Comparison of ENCODE assay signal across 16 mouse cellular contexts in the genomic region with DNA sequence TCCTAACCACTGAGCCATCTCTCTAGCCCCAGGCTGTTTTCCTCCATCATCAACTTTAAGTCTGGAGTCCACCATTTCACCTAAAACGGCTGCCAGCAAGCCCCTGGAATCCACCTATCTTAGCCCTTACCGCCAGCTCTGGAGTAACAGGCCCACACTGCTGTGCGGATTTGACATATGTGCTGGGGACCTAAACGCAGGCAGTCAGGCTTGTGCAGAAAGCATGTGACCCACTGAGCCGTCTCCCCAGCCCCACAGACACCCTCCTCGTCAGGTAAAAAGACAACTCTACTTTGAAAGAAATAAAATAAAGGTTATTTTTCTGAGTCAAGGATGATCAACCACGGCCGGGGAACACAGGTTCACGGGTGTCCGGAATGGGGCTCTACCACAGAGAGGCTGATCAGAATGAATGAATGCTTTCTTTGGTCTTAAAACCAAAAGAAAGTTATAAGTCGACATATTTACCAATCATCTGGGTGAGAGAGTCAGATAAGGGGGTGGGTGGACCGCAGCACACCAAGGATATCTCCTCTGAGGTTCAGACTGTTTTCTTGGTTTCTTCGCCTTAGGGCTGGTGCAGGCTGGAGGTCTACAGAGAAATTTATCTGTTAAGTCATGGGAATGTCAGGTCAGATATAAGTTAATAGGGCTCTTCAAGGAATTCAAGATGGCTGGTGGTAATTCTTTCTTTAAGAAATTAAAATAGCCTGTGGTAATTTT. TPM values are rescaled to one million over a fixed set of nuclear protein-coding genes. Genes with fewer than 3 reads are reported as not detected.
DNase-seq lines count a peak whose midpoint lies in the region; ATAC-seq and TF ChIP-seq lines count a peak whose summit lies in the region.
"Had no signal": no experiment of that assay in that cellular context is flagged by ENCODE, and none has a peak within 500 bp of the region (broad histone marks: within the 10 kb centered on the region; RNA-seq: fewer than 3 reads in every experiment).

No protein-coding gene starts in this region.

- no peaks in the 10 kb centered on the region; the same call in 1 of the 2 replicates for H3K36me3 ChIP-seq in erythroblast, embryonic 14.5 days (ENCODE audit: control insufficient read depth)
- H3K36me3 ChIP-seq in liver, embryonic 16.5 days (ENCODE audit: control insufficient read depth, insufficient read depth), result no peaks in the 10 kb centered on the region
- H3K36me3 ChIP-seq in intestine, postnatal 0 days (ENCODE audit: control insufficient read depth, insufficient read depth), result no peaks in the 10 kb centered on the region
- H3K36me3 ChIP-seq: hindbrain, embryonic 13.5 days; intestine, embryonic 15.5 days; limb, embryonic 12.5 days had no signal

- no peak for TF ChIP-seq CTCF in intestine, postnatal 0 days (IDR thresholded peaks at IDR 0.05; ENCODE audit: low read depth)

- H3K9ac ChIP-seq in liver, embryonic 16.5 days (ENCODE audit: low read depth, low read length), result peak overlapping the region; percentile 67
- no peak overlapping the region for H3K9ac ChIP-seq in intestine, postnatal 0 days (ENCODE audit: low read depth, low read length)
- H3K9ac ChIP-seq: hindbrain, embryonic 13.5 days; intestine, embryonic 15.5 days; limb, embryonic 12.5 days had no signal

- H3K4me1 ChIP-seq in erythroblast, embryonic 14.5 days (ENCODE audit: control insufficient read depth), result peaks cover 81% of the 10 kb centered on the region
- H3K4me1 ChIP-seq in liver, embryonic 16.5 days (ENCODE audit: control insufficient read depth, low read depth, low read length), result peaks cover 47% of the 10 kb centered on the region
- H3K4me1 ChIP-seq in intestine, postnatal 0 days (replicated peaks; ENCODE audit: control insufficient read depth, insufficient read depth, low read length), result no peaks in the 10 kb centered on the region
- H3K4me1 ChIP-seq: hindbrain, embryonic 13.5 days; limb, embryonic 12.5 days had no signal

- WGBS in liver, embryonic 16.5 days (ENCODE audit: insufficient replicate concordance), result 28% methylated on average over 13 of the region's 13 CpGs
- 86% methylated on average over 13 of the region's 13 CpGs for WGBS in intestine, postnatal 0 days

- H3K4me3 ChIP-seq in erythroblast, embryonic 14.5 days (replicated peaks), result peak overlapping the region; percentile 62
- H3K4me3 ChIP-seq in liver, embryonic 16.5 days (ENCODE audit: low read depth, low read length), result peak overlapping the region; percentile 51
- no peak overlapping the region for H3K4me3 ChIP-seq in intestine, postnatal 0 days (ENCODE audit: low read depth, low read length)
- H3K4me3 ChIP-seq: hindbrain, embryonic 13.5 days; intestine, embryonic 15.5 days; limb, embryonic 12.5 days had no signal

- H3K27ac ChIP-seq in liver, embryonic 16.5 days (ENCODE audit: low read length), result peak overlapping the region; percentile 96
- H3K27ac ChIP-seq in intestine, postnatal 0 days (ENCODE audit: low read depth, low read length), result no peak overlapping the region
- H3K27ac ChIP-seq: hindbrain, embryonic 13.5 days; intestine, embryonic 15.5 days; kidney, postnatal 0 days; limb, embryonic 12.5 days had no signal

- H3K27me3 ChIP-seq in erythroblast, embryonic 14.5 days (ENCODE audit: control insufficient read depth), result no peaks in the 10 kb centered on the region
- H3K27me3 ChIP-seq in liver, embryonic 16.5 days (ENCODE audit: control insufficient read depth, insufficient read depth, low read depth, low read length), result no peaks in the 10 kb centered on the region
- H3K27me3 ChIP-seq in intestine, postnatal 0 days (replicated peaks; ENCODE audit: control insufficient read depth, insufficient read depth, low read length), result no peaks in the 10 kb centered on the region
- H3K27me3 ChIP-seq: intestine, embryonic 15.5 days had no signal

- peak; percentile 48 for DNase-seq in spleen, adult 12 weeks (ENCODE audit: low spot score)
- DNase-seq in spleen, adult 18-20 months, result no peak
- DNase-seq in right cerebral cortex, postnatal 36 days (ENCODE audit: low spot score in 2 of 2), result no peak
- DNase-seq in cerebellum, postnatal 25 days, result no peak
- DNase-seq: gastrocnemius, postnatal 10 days; right cerebral cortex, adult 18-20 months; thymus, adult 2 months had no signal

- H3K4me2 ChIP-seq in liver, embryonic 16.5 days (ENCODE audit: low read depth, low read length), result peak overlapping the region; percentile 60
- H3K4me2 ChIP-seq in intestine, postnatal 0 days (replicated peaks; ENCODE audit: low read depth), result no peak overlapping the region
- H3K4me2 ChIP-seq: hindbrain, embryonic 13.5 days; limb, embryonic 12.5 days had no signal

- H3K9me3 ChIP-seq in erythroblast, embryonic 14.5 days (ENCODE audit: control insufficient read depth, low read length), result no peaks in the 10 kb centered on the region
- no peaks in the 10 kb centered on the region for H3K9me3 ChIP-seq in liver, embryonic 16.5 days (replicated peaks; ENCODE audit: control insufficient read depth, low read length)
- H3K9me3 ChIP-seq in intestine, postnatal 0 days (ENCODE audit: control insufficient read depth), result no peaks in the 10 kb centered on the region
- H3K9me3 ChIP-seq: hindbrain, embryonic 13.5 days; intestine, embryonic 15.5 days; limb, embryonic 12.5 days; megakaryocyte, embryonic 14.5 days had no signal

- ATAC-seq in liver, embryonic 16.5 days (ENCODE audit: low read depth), result peak; percentile 78
- no peak for ATAC-seq in intestine, postnatal 0 days

RNA-seq across cellular contexts. Expression of a gene that starts 12.0 kb away (rescaled TPM):
- polyA plus RNA-seq in erythroblast, embryonic 14.5 days (2012), result not detected in 2 replicates
- 3.0 and 5.4 TPM in 2 replicates for polyA plus RNA-seq in liver, embryonic 16.5 days (2015; fragmentation: Nextera tagmentation; extraction: Ambion mirVana)
- 5.0 and 7.1 TPM in 2 replicates for polyA plus RNA-seq in intestine, postnatal 0 days (2015; fragmentation: Nextera tagmentation; extraction: Ambion mirVana)

RNA-seq across cellular contexts. Expression of a gene that starts 12.1 kb away (rescaled TPM):
- polyA plus RNA-seq in erythroblast, embryonic 14.5 days (2012), result not detected in 2 replicates
- polyA plus RNA-seq in liver, embryonic 16.5 days (2015; fragmentation: Nextera tagmentation; extraction: Ambion mirVana), result not detected in 2 replicates
- polyA plus RNA-seq in intestine, postnatal 0 days (2015; fragmentation: Nextera tagmentation; extraction: Ambion mirVana), result not detected in 2 replicates
- polyA plus RNA-seq: intestine, embryonic 15.5 days; limb, embryonic 12.5 days; lung, embryonic 16.5 days; thymus, adult 2 months had no signal

RNA-seq across cellular contexts. Expression of a gene that starts 17.4 kb away (rescaled TPM):
- polyA plus RNA-seq in erythroblast, embryonic 14.5 days (2012), result not detected in 2 replicates
- 0.76 and 1.3 TPM in 2 replicates for polyA plus RNA-seq in liver, embryonic 16.5 days (2015; fragmentation: Nextera tagmentation; extraction: Ambion mirVana)
- polyA plus RNA-seq in intestine, postnatal 0 days (2015; fragmentation: Nextera tagmentation; extraction: Ambion mirVana), result 21.5 and 26.1 TPM in 2 replicates
